Mouse (Mus musculus): Measurements from ENCODE around the gene Arih2. TPM values are rescaled to one million over a fixed set of nuclear protein-coding genes. Genes with fewer than 3 reads are reported as not detected.

Arih2 gene
- polyA plus RNA-seq, 1 experiment from 2014 or later = 41.6 TPM

DNA sequence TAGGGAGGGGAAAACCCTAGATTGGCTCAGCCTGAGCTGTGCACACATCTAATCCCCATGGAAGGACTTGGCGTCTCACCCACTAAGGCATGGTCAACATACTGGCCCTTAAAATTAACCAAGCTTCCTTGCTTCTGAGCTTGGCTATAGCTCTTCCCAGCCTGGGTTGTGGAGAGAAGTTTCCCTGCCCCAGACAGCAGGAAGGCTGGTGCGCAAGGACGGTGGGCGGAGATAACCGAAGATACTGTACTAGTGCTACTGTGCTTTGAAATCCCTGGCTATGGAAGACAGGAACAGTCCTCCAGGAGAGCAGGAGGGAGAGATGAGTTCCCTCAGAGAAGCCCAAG lies 69.9 kb downstream of the Arih2 start:
- ATAC-seq (ENCODE audit: low FRiP score) = 0 out of 2 replicates have a peak, but pooled peaks have one; percentile 3
- H3K9me3 ChIP-seq (ENCODE audit: control insufficient read depth, low read length) = no peaks in the 10 kb centered on the region
- peak overlapping the region; percentile 82 for H3K4me3 ChIP-seq (ENCODE audit: low read depth, low read length)
- peaks cover 11% of the 10 kb centered on the region; the same call in 1 of the 2 replicates for H3K4me1 ChIP-seq (replicated peaks; ENCODE audit: control insufficient read depth, insufficient read depth, low read length)
- H3K27me3 ChIP-seq (ENCODE audit: control insufficient read depth, insufficient read depth, low read length) = no peaks in the 10 kb centered on the region
- H3K27ac ChIP-seq (ENCODE audit: low read depth, low read length) = peak overlapping the region; percentile 95
- WGBS = 71% methylated on average over 5 of the region's 5 CpGs
- no peak for DNase-seq (ENCODE audit: low spot score)
- peaks cover 4% of the 10 kb centered on the region for H3K36me3 ChIP-seq (ENCODE audit: control insufficient read depth, insufficient read depth, low read length)
- peak overlapping the region; percentile 53 for H3K9ac ChIP-seq (ENCODE audit: low read depth, low read length)
- peak overlapping the region; percentile 71 for H3K4me2 ChIP-seq (replicated peaks; ENCODE audit: low read depth, low read length)

- Histone ChIP-seq H3K4me3 (ENCODE audit: low read depth, low read length) (peak within 1 kb of the TSS; percentile 82), H3K27me3 (ENCODE audit: control insufficient read depth, insufficient read depth, low read length) (no peaks in the 10 kb centered on the region), H3K9ac (ENCODE audit: low read depth, low read length) (peak within 1 kb of the TSS; percentile 84), H3K36me3 (ENCODE audit: control insufficient read depth, insufficient read depth, low read length) (peaks cover 4% of the 10 kb centered on the region), H3K4me1 (replicated peaks; ENCODE audit: control insufficient read depth, insufficient read depth, low read length) (peaks cover 11% of the 10 kb centered on the region; the same call in 1 of the 2 replicates), H3K4me2 (replicated peaks; ENCODE audit: low read depth, low read length) (peak within 1 kb of the TSS; percentile 71), H3K9me3 (ENCODE audit: control insufficient read depth, low read length) (no peaks in the 10 kb centered on the region), H3K27ac (ENCODE audit: low read depth, low read length) (peak within 1 kb of the TSS; percentile 95)
- DNase-seq (ENCODE audit: low spot score) (peak; percentile 93), ATAC-seq (ENCODE audit: low FRiP score) (peak; percentile 96)
- 5% methylated on average over 51 of the region's 51 CpGs for WGBS
These were observed 70.4 kb downstream of the Arih2 start, which contains the start of gene Wdr6 for GRCm38 (mm10) chr9:108578545-108579343. Gene Wdr6, minus strand, starts transcription at chr9:108578739.

- H3K4me3 ChIP-seq (ENCODE audit: low read depth, low read length) = peak overlapping the region; percentile 82
- no peaks in the 10 kb centered on the region for H3K27me3 ChIP-seq (ENCODE audit: control insufficient read depth, insufficient read depth, low read length)
- H3K9me3 ChIP-seq (ENCODE audit: control insufficient read depth, low read length) = no peaks in the 10 kb centered on the region
- peak overlapping the region; percentile 95 for H3K27ac ChIP-seq (ENCODE audit: low read depth, low read length)
- H3K9ac ChIP-seq (ENCODE audit: low read depth, low read length) = peak overlapping the region; percentile 84
- peak; percentile 61 for DNase-seq (ENCODE audit: low spot score)
- peaks cover 5% of the 10 kb centered on the region for H3K36me3 ChIP-seq (ENCODE audit: control insufficient read depth, insufficient read depth, low read length)
- WGBS = 0% methylated on average over 24 of the region's 24 CpGs
- H3K4me1 ChIP-seq (replicated peaks; ENCODE audit: control insufficient read depth, insufficient read depth, low read length) = peaks cover 11% of the 10 kb centered on the region; the same call in 1 of the 2 replicates
- H3K4me2 ChIP-seq (replicated peaks; ENCODE audit: low read depth, low read length) = peak overlapping the region; percentile 71
- peak; percentile 71 for ATAC-seq (ENCODE audit: low FRiP score)
These were observed 71.1 kb downstream of the Arih2 start for GRCm38 (mm10) chr9:108577934-108578544.

DNA sequence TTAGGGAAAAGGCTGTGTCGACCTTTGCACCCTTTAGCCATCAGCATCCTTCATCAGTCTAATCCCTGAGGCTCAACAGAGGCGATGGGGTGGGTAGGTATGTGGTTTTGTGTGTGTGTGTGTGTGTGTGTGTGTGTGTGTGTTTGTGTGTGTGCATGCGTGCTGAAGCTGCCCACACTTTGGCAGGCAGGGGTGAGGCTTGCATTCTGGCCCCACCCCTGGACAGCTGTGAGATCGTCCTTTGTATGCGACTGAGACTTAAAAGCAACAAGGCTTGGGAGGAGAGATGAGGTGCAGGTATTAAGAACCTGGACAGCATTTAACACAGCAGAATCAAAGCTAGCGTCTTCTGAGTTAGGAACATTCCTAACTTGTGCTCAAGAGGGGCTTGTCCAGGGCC lies 72.2 kb downstream of the Arih2 start:
- WGBS = 55% methylated on average over 6 of the region's 6 CpGs
- Histone ChIP-seq H3K27ac (ENCODE audit: low read depth, low read length) (no peak overlapping the region), H3K4me2 (replicated peaks; ENCODE audit: low read depth, low read length) (peak overlapping the region; percentile 71)

GRCm38 (mm10) chr9:108575321-108576297 lies 73.6 kb downstream of the Arih2 start:
- no peaks in the 10 kb centered on the region for H3K9me3 ChIP-seq (ENCODE audit: control insufficient read depth, low read length)
- no peak overlapping the region; the same call in 1 of the 2 replicates for H3K4me3 ChIP-seq (ENCODE audit: low read depth, low read length)
- H3K27ac ChIP-seq (ENCODE audit: low read depth, low read length) = no peak overlapping the region
- H3K4me1 ChIP-seq (replicated peaks; ENCODE audit: control insufficient read depth, insufficient read depth, low read length) = peaks cover 13% of the 10 kb centered on the region; the same call in 1 of the 2 replicates
- ATAC-seq (ENCODE audit: low FRiP score) (no peak), DNase-seq (ENCODE audit: low spot score) (no peak)
- no peaks in the 10 kb centered on the region for H3K27me3 ChIP-seq (ENCODE audit: control insufficient read depth, insufficient read depth, low read length)
- peak overlapping the region; percentile 14 for H3K4me2 ChIP-seq (replicated peaks; ENCODE audit: low read depth, low read length)
- H3K36me3 ChIP-seq (ENCODE audit: control insufficient read depth, insufficient read depth, low read length) = peaks cover 16% of the 10 kb centered on the region
- 85% methylated on average over 37 of the region's 37 CpGs for WGBS
- no peak overlapping the region for H3K9ac ChIP-seq (ENCODE audit: low read depth, low read length)

More for the DNA sequence above, 72.2 kb downstream of the Arih2 start:
- Histone ChIP-seq H3K27me3 (ENCODE audit: control insufficient read depth, insufficient read depth, low read length) (no peaks in the 10 kb centered on the region), H3K4me3 (ENCODE audit: low read depth, low read length) (peak overlapping the region; percentile 82), H3K9me3 (ENCODE audit: control insufficient read depth, low read length) (no peaks in the 10 kb centered on the region), H3K36me3 (ENCODE audit: control insufficient read depth, insufficient read depth, low read length) (peaks cover 15% of the 10 kb centered on the region), H3K4me1 (replicated peaks; ENCODE audit: control insufficient read depth, insufficient read depth, low read length) (peaks cover 11% of the 10 kb centered on the region; the same call in 1 of the 2 replicates), H3K9ac (ENCODE audit: low read depth, low read length) (peak overlapping the region; percentile 84)
- DNase-seq (ENCODE audit: low spot score) (no peak), ATAC-seq (ENCODE audit: low FRiP score) (no peak)

DNA sequence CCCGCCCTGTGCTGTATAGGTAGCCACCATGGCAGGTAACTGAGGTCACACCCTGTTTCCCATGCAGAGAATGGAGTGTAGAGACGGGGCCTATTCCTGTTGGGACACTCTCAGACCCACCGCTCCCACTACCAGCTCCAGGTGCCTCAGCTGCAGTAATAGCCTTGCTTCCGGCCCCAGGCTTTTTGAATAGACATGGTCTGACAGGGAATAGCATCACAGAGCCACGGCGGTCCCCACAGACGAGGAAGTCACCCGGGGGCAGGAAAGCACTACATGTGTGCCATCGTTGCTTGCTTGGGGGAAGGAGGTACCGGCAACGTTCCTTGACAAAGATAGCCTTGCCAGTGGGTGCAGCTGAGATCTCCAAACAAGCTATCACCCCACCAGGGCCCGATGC lies 74.3 kb downstream of the Arih2 start:
- ATAC-seq (ENCODE audit: low FRiP score) = no peak
- 87% methylated on average over 12 of the region's 12 CpGs for WGBS
- H3K36me3 ChIP-seq (ENCODE audit: control insufficient read depth, insufficient read depth, low read length) = peaks cover 16% of the 10 kb centered on the region

GRCm38 (mm10) chr9:108573774-108574690 lies 75.2 kb downstream of the Arih2 start:
- no peak overlapping the region for H3K4me3 ChIP-seq (ENCODE audit: low read depth, low read length)
- ATAC-seq (ENCODE audit: low FRiP score) = no peak
- H3K36me3 ChIP-seq (ENCODE audit: control insufficient read depth, insufficient read depth, low read length) = peaks cover 16% of the 10 kb centered on the region

More for the DNA sequence above, 74.3 kb downstream of the Arih2 start:
- Histone ChIP-seq H3K4me3 (ENCODE audit: low read depth, low read length) (no peak overlapping the region), H3K9ac (ENCODE audit: low read depth, low read length) (no peak overlapping the region), H3K27ac (ENCODE audit: low read depth, low read length) (no peak overlapping the region), H3K27me3 (ENCODE audit: control insufficient read depth, insufficient read depth, low read length) (no peaks in the 10 kb centered on the region), H3K9me3 (ENCODE audit: control insufficient read depth, low read length) (no peaks in the 10 kb centered on the region), H3K4me1 (replicated peaks; ENCODE audit: control insufficient read depth, insufficient read depth, low read length) (peaks cover 16% of the 10 kb centered on the region; the same call in 1 of the 2 replicates), H3K4me2 (replicated peaks; ENCODE audit: low read depth, low read length) (peak overlapping the region; percentile 14; the same call in 1 of the 2 replicates)
- DNase-seq (ENCODE audit: low spot score) = no peak

More at GRCm38 (mm10) chr9:108573774-108574690, 75.2 kb downstream of the Arih2 start:
- H3K4me2 ChIP-seq (replicated peaks; ENCODE audit: low read depth, low read length) = no peak overlapping the region
- H3K4me1 ChIP-seq (replicated peaks; ENCODE audit: control insufficient read depth, insufficient read depth, low read length) = peaks cover 10% of the 10 kb centered on the region; the same call in 1 of the 2 replicates
- no peaks in the 10 kb centered on the region for H3K27me3 ChIP-seq (ENCODE audit: control insufficient read depth, insufficient read depth, low read length)
- DNase-seq (ENCODE audit: low spot score) = peak; percentile 83
- 51% methylated on average over 26 of the region's 26 CpGs for WGBS
- no peak overlapping the region for H3K27ac ChIP-seq (ENCODE audit: low read depth, low read length)
- H3K9me3 ChIP-seq (ENCODE audit: control insufficient read depth, low read length) = no peaks in the 10 kb centered on the region
- H3K9ac ChIP-seq (ENCODE audit: low read depth, low read length) = no peak overlapping the region

Measured in hindbrain, embryonic 11.5 days (tissue).